Mouse (Mus musculus) heart, postnatal 25 days (tissue): ENCODE measurements around the gene Sh2b1. TPM values are rescaled to one million over a fixed set of nuclear protein-coding genes. Genes with fewer than 3 reads are reported as not detected.
A peak's percentile ranks its signal among the peaks of the same experiment; 100 is the strongest.
"Not testable (repeated sequence)": the region's sequence is repeated elsewhere in the genome, so short reads cannot be mapped to it uniquely, and the experiment has no call there.

Source experiments
- DNase-seq: peaks from one replicate; pipeline ENCODE4 v3.0.0; 2022; ENCODE audit warnings: low spot score
- intact Hi-C: fragments of 180-260 bp; cut with DNase I; formaldehyde crosslinking; loops from one replicate; pipeline ENCODE4 v1.15.1; 2025
- total RNA-seq, 2 experiments: library from RNA; stranded (reverse); gene quantifications; 2 replicates each; pipeline ENCODE4 v1.2.3; 2021

Sh2b1 gene
- total RNA-seq, result 10 to 100 TPM; 40.2 to 43.2 TPM

- DNase-seq, result peak; percentile 75
- intact Hi-C loops, result loop anchor here (1.0 kb wide), 1 partner anchor 28 kb away; the partner anchor contains the start of gene Atxn2l
These were observed at the start of gene Sh2b1 for GRCm38 (mm10) chr7:126474993-126475581. Gene Sh2b1, minus strand, starts transcription at chr7:126475424.

DNA sequence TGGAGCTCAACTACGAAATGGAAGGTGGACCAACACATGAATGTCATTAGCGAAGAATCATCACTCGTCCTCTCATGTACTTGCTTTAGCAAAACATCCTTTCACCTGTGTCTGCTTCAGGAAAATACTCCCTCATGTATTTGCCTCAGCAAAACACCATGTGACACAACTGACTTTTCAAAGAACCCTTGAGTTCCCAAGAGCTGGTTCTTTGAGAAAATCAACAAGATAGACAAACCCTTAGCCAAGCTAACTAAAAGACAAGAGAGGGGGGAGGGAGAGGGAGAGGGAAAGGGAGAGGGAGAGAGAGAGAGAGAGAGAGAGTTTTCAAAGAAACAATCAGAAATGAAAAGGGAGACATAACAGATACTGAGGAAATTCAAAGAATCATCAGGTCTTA, 48.1 kb upstream of the Sh2b1 start:
- intact Hi-C loops, result no loop called here
- no peak for DNase-seq

DNA sequence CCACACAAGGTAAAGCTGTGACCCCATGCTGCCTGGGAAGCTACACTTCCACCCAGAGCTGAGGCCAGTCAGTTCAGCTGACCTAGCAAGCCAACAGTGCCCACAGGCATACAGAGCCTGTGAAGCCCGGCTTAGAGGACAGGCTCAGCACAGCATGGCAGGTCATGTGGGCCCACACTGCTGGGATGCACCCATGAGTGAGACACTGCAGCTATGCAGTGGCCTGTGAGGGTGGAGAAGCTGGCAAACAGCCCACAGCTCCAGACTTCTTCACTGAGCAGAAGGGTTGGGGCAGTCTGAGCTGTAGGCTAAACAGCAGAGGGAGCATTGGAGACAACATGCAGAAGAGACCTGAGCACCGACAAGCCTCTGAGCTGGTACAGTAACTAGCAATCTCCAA, 44.3 kb upstream of the Sh2b1 start:
- no peak for DNase-seq
- intact Hi-C loops, result no loop called here

DNA sequence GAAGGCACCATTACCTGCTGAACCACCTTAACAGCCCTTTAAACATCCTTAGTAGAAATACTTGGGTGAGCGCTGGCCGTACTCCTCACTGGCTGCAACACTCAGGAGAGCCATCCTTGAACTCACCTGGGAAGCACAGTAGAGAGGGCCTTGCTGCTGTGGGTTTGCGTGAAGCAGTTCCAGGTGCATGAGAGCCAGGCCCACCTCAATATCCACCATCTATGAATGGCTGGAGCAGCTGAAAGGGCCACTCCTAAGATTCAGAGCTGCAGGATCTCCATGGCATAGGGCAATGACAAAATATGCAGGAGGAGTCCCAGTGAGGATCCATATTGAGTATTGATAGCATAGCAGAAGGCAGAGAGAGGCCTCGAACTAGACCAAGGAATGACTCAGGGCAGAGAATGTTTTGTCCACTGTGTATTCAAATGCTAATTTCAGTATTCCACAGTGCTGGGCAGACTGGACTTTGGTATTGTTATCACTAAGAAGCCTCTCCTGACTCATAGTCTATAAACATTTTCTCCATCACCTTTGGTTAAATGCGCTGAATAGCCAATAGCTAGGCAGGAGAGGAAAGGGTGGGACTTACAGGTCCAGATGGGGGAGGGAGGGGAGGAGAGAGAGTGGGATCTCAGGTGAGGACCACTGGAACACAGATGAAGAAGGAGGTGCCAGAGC, 43.2 kb upstream of the Sh2b1 start:
- intact Hi-C loops, result no loop called here
- no peak for DNase-seq

DNA sequence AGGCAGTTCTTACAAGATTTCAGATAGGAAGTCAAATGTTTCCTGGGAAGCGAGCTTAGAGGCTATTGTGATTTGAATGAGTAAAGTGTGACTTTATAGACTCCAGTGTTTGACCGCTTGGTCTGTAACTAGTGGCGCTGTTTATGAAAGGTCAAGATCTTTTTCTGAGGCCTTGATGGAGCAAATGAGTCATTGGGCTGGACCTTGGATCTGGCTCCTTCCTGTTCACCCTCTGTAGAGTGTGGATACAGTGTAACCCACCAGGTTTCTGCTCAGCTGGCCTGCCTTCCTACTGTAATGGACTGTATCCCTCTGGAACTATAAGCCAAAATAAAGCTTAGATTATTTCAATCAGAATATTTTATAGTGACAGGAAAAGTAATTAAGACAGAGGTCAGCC, 36.1 kb upstream of the Sh2b1 start:
- DNase-seq, result no peak
- intact Hi-C loops, result no loop called here

DNA sequence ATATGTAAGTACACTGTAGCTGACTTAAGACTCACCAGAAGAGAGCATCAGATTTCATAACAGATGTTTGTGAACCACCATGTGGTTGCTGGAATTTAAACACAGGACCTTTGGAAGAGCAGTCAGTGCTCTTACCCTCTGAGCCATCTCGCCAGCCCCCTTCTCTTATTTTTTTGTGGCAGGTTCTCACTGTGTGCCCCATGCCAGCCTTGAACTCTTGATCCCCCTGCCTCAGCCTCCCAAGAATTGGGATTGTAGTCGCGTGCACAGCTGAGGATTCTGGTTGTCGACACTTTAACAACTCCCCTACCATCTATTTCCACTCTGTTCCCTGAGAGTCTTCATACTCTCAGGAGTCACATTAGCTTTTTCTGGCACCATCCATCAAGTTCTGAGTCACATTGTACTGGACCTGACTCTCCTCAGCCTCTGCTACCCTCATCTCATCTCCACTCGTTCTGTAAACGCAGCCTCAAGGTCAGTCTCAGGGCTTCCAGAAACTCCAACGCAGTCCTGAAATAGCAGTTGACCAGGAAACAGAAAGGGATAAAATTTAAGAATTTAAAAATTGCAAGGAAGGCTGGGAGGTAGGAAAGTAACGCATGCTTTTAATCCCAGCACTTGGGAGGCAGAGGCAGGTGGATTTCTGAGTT, 32.0 kb upstream of the Sh2b1 start:
- no peak for DNase-seq
- intact Hi-C loops, result no loop called here

DNA sequence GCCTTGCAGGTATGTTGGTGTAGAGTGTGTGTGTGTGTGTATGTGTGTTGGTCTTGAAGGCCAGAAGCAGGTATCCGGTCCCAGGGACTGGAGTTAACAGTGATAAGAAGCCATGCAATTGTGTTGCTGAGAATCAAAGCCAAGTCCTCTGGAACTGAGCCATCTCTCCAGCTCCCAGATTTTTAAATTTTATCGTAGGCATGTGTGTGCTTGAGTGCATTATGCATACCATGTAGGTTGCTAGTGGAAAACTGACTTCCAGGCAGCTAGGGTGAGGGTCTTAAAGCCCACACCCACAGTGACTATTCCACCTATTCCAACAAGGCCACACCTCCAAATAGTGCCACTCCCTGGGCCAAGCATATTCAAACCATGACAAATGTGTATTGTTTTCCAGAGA, 29.7 kb upstream of the Sh2b1 start:
- no peak for DNase-seq
- intact Hi-C loops, result no loop called here

- intact Hi-C loops, result loop anchor here (1.0 to 2.0 kb wide), 2 partner anchors 17 to 28 kb away; partner anchors contain the start of genes Sh2b1 and Tufm
- DNase-seq, result peak; percentile 96
These were observed 28.2 kb upstream of the Sh2b1 start, which contains the start of gene Atxn2l for GRCm38 (mm10) chr7:126503273-126503878. Gene Atxn2l, minus strand, starts transcription at chr7:126503437.

DNA sequence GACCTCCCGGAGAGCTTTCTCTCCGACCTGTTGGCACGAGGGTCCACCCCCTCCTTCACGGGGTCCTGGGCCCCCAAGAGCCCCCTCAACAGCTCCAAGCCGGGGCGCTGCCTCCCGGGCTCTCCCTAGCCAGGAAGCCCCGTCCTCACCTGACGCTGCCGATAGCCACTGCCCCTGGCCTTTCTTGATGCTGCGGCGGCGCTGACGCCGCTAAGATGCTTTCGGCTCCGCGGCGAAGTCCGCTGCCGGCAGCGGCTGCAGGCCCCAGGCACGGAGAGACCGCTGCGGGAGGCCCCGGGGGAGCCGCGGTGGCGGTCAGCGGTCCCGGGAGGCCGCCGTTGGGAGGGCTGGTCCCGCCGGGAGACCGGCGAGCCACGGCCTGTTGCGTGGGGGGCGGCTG, 27.5 kb upstream of the Sh2b1 start:
- no peak for DNase-seq
- intact Hi-C loops, result loop anchor here (1.0 to 2.0 kb wide), 2 partner anchors 16 to 27 kb away; partner anchors contain the start of genes Sh2b1 and Tufm

DNA sequence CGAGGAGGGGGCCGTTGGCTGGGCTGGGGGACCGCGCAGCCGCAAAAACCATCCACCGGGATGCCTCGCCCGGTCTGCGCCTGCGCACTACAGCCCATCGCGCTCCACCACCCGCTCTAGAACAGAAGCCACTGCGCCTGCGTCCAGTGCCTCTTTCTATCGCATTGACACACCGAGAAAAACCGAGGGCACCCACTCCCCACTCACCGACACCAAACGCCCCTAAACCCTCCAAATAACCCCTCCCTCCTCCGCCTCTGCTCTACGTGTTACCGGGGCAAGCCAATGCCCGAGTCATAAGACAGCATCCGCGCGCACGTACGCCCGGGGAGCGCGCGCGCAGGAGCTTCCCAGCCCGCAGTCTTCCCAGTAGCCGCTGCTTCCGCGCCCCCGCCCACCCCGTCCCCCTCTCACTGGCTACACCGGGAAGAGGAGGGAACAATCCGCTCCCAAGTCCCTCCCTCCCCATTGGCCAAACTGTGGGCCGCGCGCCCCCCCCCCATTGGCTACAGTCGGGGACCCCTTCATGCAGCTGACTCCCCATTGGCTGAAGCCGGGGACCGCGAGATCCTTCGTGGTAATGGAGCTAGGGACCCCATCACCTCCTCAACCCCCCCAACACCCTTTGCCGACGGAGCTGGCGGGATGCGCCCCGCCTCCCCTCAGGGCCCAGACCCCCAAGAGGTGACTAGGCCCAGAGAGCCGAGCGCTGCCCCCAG, 27.0 kb upstream of the Sh2b1 start:
- intact Hi-C loops, result loop anchor here (2.0 kb wide), 1 partner anchor 15 kb away; the partner anchor contains the start of gene Tufm
- DNase-seq, result peak; percentile 90

- intact Hi-C loops, result loop anchor here (2.0 kb wide), 1 partner anchor 15 kb away; the partner anchor contains the start of gene Tufm
- DNase-seq, result no peak
These were observed 26.4 kb upstream of the Sh2b1 start for GRCm38 (mm10) chr7:126501684-126502022.

DNA sequence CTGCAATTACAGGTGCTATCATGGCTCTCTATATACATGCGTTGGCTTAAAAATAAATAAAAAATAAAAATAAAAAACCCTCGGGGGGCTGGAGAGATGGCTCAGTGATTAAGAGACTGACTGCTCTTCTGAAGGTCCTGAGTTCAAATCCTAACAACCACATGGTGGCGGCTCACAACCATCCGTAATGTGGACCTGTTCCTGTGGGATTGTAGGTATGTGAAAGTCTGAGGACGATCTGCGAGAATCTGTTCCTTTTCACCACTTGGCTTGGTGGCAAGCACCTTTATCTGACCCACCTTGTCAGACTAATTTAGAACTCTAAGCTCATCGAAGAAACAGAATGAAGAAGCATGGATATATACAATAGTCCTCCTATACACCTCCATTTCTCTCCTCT, 24.2 kb upstream of the Sh2b1 start:
- DNase-seq, result no peak
- intact Hi-C loops, result loop anchor here (1.0 kb wide), 1 partner anchor 10 kb away; no protein-coding TSS in a partner anchor

- intact Hi-C loops, result no loop called here
- DNase-seq, result no peak
These were observed 22.7 kb upstream of the Sh2b1 start for GRCm38 (mm10) chr7:126497966-126498365.

DNA sequence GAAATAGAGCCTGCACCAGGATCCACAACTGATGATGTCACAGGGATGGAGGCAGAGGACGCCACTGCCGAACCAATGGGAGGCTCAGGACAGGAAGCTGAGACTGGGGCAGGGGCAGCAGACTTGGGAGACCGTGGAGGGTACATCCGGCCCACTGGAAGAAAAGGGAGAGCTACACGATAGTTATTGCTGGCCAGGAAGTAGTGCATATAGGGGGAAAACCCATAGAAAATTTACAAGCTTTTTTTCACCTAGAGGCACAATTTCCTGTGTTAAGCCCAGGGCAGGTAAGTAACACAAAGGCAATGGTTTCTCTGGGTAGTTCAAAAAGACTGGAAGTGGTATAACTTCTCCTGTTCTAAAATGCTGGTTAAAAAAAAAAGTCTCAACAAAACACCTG, 21.3 kb upstream of the Sh2b1 start:
- intact Hi-C loops, result no loop called here

GRCm38 (mm10) chr7:126494120-126494519, 18.9 kb upstream of the Sh2b1 start:
- no peak for DNase-seq
- intact Hi-C loops, result no loop called here

More for the DNA sequence above, 21.3 kb upstream of the Sh2b1 start:
- DNase-seq, result no peak

DNA sequence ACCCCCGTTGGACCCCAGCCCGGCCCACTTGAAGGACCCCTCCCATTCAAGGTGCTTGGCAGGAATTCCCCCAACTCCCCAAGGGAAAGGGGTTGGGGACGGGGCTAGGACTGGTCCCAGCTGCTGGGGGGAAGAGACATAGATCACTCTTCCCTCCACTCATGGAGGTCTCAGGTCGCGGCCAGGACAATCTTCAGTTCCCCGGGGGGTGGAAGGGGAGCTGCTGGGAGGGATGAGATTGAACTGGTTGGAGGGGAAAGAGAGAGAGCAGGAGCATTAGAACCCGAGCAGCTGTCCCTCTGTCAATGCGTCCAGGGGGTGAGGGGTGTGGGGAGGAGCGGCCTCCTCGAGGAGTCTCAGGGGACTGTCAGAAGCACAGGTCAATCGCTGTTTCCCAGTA, 16.7 kb upstream of the Sh2b1 start:
- no peak for DNase-seq
- intact Hi-C loops, result no loop called here

GRCm38 (mm10) chr7:126491005-126491404, 15.8 kb upstream of the Sh2b1 start:
- intact Hi-C loops, result no loop called here
- DNase-seq, result no peak

- not testable (repeated sequence) for DNase-seq
- intact Hi-C loops, result loop anchor here (2.0 kb wide), 1 partner anchor 15 kb away; the partner anchor contains the start of gene Atxn2l
These were observed 12.6 kb upstream of the Sh2b1 start for GRCm38 (mm10) chr7:126487617-126488385.

DNA sequence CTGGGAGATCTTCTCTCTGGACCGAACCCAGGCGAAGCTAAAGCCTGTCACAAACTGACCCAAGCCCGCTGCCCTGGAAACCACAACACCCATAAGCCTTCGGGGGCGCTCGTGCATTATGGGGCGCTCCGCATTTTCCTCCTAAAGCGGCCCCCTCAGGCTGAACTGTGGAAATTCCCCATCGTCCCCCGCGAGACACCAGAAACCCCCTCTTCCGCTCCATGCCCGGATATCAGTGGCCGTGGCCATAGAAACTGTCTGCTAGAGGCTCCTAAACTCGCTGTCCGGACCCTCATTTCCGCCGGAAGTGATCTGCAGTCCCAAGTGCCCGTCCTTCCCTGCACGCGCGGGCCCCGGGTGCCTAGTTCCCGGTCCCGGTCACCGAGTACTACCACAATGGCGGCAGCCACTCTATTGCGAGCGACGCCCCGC, 11.8 kb upstream of the Sh2b1 start, which contains the start of gene Tufm:
Gene Tufm (plus strand): TSS at position 310 of the 432 bp plus-strand sequence.
- DNase-seq, result peak; percentile 96
- intact Hi-C loops, result loop anchor here (2.0 kb wide), 1 partner anchor 16 kb away; the partner anchor contains the start of gene Atxn2l
